Mouse (Mus musculus) forelimb bud, embryonic 11.5 days (tissue): ENCODE measurements around the gene AI854703.

Experiments
- DNase-seq: peaks from one replicate; pipeline ENCODE4 v3.0.0-alpha.2; 2012; ENCODE audit warnings: low read depth, low spot score

The AI854703 gene

DNA sequence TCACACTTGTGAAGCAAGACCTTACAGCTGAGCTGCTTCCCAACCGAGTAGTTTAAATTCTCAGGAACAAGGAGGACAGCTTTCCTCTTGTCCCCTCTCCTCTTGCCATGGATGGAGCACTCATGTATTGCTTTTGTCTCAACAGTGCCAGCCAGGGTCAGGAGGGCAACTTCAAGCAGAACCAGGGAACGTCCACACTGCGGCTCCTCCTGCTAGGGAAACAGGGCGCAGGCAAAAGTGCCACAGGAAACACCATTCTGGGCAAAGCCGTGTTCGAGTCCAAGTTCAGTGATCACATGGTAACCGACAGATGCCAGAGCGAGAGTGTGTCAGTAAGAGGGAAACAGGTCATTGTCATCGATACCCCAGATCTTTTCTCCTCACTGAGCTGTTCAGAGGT is 23.5 kb downstream of the AI854703 start:
- DNase-seq, result no peak

DNA sequence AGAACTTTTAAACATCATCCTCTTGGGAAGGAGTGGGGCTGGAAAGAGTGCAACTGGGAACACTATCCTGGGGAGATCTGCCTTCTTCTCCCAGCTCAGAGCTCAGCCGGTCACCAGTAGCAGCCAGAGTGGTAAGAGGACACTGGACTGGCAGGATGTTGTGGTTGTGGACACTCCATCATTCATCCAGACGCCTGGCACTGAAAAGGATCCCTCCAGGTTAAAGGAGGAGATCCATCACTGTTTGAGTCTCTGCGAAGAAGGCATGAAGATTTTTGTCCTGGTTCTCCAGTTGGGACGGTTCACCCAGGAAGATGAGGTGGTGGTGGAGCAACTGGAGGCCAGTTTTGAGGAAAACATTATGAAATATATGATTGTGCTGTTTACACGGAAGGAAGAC is 32.2 kb downstream of the AI854703 start:
- no peak for DNase-seq

DNA sequence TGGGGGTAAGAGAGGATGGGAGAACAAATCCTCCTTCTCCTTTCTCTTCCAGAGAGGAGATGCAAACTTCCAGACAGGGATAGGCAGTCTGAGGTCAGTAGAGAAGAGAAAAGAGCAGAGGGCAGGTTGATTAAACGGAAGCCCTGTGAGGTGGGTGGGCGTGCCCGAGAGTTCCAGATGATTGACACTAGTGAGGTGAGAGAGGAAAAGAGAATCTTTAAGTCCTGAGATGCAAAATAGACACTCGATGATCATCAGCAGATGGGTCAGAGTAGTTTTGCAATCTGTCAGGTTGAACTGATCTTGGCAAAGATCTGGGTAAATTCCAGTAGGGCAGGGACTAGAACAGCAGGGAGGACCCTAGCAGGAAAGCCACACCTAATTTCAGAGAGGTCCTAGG is 38.2 kb downstream of the AI854703 start:
- no peak for DNase-seq

DNA sequence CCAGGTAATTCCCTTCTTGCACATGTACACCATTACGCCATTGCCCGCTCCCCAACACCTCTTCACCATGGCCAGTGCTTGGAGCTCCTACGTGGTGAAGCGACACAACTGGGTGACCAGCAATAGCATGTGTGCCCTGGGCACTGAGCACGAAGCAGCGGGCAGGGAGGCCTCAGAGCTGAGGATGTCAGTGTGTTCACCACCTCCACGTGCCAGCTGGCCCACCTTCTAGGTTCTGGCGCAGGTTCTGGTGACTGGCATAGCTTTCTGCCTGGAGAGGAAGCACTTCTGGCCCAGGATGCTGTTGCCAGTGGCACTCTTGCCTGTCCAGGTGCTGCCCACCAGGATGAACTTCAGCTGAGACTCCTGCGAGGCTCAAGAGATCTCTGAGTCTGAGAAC is 38.9 kb downstream of the AI854703 start:
- no peak for DNase-seq

DNA sequence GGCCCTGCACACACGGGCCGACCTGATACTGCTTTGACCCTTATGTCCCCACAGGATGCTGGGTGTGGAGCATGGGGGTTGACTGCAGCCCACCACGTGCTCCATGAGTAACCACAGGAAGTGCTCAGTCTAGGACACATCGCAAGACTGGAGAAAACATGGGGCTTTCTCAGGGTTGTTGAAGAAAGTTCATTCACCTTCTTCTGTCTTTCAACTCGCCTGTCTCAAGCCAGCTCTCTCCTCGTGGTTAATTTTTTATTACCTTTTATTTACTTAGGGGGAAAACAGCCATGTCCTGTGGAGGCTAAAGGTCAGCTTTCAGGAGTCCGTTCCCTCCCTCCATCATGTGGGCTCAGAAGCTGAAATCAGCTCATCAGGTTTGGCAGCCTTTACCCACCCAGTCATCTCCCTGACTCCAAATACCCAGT is 39.6 kb downstream of the AI854703 start:
- no peak for DNase-seq

DNA sequence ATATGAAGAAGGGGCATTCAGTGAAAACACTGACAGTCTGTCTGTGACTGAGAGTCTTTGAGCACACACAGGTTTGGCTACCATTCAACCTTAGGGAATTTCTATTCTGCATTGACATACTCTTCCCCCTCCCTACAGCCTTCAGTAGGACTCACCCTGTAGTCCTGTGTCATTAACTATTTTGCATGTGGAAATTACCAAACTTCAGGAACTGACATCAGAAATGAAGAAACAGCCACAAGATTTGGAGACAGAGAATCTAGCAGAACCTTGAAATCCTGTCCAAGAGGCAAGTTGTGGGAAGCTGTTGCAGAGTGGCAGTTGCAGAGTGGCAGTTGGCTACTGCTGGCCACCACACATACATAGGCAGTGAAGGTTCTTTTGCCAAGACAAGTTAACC is 41.5 kb downstream of the AI854703 start:
- DNase-seq, result no peak

DNA sequence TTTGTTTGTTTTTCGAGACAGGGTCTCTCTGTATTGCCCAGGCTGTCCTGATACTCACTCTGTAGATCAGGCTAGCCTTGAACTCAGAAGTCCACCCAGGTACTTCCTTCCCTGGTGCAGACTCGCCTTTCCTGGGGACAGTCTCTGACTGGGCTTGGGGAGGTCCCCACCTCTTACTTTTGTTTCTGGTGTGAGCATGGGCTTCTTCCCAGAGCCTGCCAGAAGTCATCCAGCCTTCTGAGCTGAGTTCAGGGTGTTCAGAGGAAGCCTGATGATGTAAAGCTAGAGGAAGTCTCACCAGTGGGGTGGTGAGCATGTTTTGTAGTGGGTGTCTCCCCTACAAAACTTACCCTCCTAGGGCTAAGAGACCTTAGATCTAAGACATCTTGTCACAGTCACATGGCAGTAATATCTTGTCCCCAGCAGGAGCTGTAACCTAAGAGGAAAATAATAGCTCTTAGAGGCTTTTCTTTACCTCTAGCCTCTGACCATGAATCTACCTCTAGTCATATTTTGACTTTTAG is 42.9 kb downstream of the AI854703 start:
- DNase-seq, result no peak

DNA sequence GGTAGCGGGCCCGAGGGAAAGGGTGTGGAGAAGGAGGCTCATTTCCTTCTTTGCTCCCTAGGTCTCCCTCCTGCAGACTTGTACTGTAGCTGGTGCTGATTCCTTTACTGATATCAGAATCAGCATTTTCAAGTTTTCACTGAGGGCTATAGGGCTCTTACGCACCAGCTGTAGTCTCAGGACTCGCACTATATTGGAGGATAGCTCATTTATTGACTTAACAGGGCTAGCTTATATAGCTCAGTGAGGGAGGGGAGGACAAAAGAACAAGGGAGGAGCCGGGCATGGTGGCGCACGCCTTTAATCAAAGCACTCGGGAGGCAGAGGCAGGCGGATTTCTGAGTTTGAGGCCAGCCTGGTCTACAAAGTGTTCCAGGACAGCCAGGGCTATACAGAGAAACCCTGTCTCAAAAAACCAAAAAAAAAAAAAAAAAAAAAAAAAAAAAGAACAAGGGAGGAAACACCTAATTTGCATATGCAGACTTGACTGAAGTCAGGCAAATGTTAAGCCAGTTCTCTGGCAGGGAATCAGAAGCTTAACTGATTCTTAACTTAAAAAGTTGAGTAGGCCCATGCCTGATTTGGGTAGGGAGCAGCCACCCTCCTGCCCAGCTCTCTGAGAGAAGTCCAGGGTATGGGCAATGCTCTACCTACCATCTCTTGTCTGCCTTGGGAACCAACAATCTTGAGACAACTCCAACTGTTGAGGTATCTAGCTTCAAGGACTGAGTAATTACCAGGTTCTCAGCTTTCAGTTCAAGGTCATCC is 47.9 kb downstream of the AI854703 start:
- no peak for DNase-seq

DNA sequence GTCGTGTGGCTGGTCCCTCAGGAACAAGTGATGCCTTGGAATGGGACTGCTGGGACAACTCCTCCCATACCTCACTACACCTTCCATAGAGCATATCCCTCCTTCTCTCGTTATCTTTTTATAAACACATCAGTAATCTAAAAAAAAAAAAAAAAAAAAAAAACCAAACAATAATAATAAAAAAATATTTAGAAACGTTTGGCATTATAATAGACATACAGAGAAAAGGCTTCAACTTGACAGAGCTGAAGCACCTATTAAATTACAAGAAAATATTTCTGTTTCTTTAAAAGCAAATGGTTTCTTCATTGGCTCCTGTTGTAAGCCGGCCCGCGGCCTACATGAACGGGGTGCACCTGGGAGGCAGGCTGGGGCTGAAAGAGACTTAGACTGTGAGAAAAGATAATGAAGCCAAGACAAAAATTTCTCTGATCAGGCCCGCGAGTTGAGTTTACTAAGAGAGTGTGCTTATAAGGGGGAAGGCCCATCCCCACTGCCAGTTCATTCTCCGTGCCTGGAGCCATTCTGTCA is 48.9 kb downstream of the AI854703 start:
- no peak for DNase-seq

DNA sequence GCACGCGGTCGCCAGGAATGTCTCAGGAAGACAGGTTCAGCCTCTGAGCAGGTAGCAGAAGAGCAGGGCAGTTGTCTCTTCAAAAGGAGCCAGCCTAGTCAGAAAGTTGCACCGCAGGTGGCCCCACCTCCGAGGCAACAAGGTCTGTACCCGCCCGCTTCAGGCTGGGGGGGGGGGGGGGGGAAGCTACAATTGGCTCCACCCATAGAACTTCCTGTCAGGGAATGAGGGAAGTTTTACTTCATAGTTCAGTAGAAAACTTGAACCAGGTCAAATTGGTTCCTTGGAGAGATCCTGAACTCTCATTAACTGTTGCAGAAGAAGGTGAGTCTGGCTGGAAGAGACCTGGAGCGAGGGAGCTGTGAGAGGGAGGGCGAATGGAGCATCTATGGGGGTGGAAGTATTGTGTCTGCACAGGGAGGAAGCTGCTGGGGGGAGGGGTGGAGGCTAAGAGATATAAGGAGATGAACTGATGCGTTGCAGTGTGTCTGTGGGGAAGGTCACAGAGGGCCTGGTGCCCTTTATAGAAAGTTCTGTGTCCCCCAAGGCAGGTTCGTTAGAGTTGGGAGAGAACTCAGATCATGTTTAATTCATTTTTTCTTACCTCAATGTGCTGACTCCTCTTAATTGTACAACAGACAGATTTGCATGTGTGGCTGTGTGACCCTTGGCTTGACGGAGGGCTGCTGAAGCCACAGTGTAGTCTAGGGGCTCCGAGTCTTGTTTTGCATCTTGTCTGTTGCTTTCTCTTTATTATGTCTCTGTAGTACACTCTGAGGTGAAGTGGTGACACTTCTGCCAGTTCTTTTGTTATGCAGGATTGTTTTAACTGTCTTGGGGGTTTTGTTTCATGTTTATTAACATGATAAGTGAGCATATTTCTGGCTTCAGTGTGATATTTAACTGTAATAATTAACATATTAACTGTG is 49.6 kb downstream of the AI854703 start, which contains the start of gene Gimap9:
Gene Gimap9 (plus strand): TSS at position 199 of the 929 bp plus-strand sequence.
- peak; percentile 12 for DNase-seq

DNA sequence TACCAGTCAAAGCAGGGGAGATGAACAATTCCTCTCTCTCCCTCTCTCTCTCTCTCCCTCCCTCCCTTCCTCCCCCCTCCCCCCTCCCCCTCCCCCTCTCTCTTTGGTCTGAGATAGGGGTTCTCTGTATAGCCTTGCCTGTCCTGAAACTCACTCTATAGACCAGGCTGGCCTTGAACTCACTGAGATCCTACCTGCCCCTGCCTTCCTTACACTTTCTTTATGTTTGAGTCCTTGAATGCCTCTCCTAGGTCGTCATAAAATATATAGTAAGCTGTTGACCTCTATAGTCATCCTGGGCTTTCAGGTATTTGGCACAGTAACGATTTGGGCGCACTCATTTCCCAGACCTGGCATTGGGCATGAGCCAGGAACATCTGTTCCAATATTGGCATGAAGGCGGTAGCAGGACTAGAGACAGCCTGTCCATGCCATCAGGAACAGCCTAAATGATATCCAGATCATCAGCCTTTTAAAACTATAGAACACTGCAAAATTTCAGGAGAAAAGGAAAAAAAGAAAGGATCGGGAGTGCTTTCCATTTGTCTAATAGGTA is 50.4 kb downstream of the AI854703 start:
- no peak for DNase-seq

DNA sequence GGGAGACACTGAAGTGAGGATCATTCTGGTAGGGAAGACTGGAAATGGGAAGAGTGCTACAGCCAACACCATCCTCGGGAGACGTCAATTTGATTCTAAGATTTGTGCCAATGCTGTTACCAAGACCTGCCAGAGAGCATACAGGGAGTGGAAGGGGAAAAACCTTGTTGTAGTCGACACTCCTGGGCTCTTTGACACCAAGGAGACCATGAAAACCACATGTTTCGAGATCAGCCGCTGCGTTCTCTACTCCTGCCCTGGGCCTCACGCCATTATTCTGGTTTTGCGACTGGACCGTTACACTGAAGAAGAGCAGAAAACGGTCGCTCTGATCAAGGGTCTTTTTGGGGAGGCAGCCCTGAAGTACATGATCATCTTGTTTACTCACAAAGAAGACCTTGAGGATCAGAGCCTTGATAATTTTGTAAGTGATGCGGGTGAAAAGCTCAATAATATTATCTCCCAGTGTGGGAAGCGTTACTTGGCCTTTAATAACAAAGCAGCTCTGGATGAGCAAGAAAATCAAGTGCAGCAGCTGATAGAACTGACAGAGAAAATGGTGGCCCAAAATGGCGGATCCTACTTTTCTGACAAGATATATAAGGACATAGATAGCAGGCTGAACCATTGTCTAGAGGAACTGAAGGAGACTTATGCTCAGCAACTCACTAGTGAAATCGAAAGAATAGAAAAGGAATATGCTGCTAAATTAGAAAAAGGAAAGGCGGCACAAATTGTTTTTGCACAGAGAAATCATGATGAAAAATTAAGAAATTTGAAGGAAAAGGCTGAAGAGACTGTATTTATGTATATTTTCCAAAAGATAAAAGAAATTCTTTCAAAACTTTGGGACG is 51.2 kb downstream of the AI854703 start:
- DNase-seq, result no peak

DNA sequence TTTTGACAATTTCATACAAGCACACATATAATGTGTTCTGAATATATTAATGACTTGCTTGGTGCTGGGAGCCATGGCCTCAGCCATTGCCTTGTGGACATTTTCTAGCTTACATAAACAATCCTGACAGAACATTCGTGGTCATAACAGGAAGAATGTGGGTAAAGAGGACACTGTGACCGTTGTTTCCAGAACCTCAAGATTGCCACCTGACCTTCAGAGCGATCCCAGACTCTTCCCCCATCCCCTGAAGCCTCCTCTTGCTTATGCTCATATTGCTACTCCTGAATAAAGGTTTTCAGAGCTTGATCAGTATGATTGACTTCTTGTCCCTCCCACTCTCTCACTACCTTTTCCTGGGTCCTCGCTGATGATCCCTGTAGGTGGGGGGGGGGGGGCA is 51.8 kb downstream of the AI854703 start:
- no peak for DNase-seq

DNA sequence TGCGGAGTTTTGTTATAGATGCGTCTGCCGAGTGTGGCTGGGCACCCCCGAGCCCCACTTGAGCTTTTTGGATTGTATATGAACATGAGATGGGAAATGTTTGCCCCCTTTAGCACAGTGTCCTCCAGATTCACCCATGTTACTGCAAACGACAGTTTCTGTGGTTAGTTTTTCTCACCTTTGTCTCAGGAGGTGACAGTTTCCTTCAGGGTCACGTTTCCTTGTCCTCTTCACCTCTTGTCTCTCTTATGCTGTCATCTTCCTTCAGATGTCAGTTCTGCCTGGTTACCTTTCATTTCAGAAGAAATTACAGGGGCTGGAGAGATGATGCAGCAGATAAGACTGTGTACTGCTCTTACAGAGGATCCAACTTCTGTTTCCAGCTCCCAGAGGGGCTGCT is 53.1 kb downstream of the AI854703 start:
- DNase-seq, result no peak

DNA sequence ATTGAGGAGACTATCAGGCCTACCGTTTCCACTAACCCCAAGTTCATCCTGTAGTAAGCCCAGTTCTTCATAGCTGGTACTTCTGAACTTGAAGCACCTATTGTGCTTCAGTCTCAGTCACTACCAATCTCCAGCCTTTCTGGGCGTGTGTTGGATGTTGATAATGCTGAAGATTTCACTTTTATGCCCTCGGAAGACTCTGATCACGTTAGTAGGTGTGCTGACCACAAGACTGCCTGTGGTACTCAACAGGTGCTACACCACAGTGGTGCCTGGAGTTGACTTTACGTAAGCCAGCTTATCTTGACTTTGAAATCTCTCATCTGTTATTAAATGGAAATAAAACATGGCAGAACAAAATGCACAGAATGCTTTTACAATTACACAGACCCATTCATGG is 53.9 kb downstream of the AI854703 start:
- DNase-seq, result no peak

DNA sequence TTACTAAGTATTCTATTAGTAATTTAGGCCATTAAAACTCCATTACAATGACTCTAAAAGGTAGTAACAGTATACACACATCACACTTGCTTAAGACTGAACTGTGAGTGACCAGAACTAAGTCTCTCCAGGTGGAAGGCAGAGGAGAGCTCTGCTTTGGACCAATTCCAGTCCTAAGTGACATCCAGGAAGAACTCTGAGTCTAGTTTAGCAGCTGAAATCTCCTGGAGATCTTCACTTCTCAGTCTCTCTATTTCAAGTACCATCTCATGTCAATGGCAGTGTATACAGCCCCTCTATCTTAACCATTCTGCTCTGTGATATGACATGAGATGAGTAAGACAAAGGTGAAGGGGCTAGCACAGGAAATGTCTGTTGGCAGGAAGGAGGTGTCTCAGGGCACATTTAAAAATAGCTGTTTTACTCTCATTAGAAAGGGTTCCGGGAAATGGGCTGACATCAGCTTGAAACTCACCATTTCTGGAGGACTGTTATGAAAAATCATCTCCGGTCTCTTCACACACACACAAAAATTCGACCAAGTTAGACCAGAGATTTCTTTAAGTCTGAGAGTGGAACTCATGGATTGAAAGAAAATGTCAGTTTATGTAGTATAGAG is 55.0 kb downstream of the AI854703 start:
- DNase-seq, result no peak

DNA sequence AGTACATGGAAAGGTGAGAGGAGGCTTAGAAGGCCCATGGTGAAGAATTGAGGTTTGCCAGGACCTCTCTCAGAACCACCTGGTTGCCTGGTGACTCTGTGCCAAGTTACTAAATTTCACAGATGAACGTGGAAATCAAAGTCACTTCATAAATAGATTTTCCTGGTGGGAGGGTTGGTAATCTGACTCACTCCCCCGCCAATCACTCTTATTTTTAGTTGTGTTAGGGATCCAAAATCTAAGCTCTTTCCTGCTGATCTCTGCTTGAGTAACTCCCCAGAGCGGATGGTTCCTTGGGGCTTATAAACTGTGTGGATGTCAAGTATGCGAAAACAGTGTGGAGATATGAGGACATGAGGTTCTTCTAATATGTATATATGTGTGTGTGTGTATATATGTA is 55.7 kb downstream of the AI854703 start:
- no peak for DNase-seq
